Mouse (Mus musculus) midbrain, embryonic 14.5 days (tissue): Measurements from ENCODE around the gene Sdha. TPM values are rescaled to one million over a fixed set of nuclear protein-coding genes. Genes with fewer than 3 reads are reported as not detected.

Source experiments
- ATAC-seq: fragments of 200-750 bp; cut with Nextera tagmentation; 2 replicates; pipeline ENCODE4 v1.8.0; 2017; ENCODE audit warnings: moderate number of reproducible peaks, moderate library complexity; ENCODE audit not compliant: low FRiP score, low TSS enrichment
- DNase-seq: peaks from one replicate; pipeline ENCODE4 v3.0.0-alpha.2; 2015
- H3K27ac ChIP-seq: fragments of 300-500 bp; sonication (generic); replicated peaks from 2 replicates; pipeline ENCODE4 v1.5.1; 2014; ENCODE audit warnings: mild to moderate bottlenecking, low read depth, low read length, moderate library complexity
- H3K27me3 ChIP-seq: fragments of 300-500 bp; sonication (generic); 2 replicates; pipeline ENCODE4 v1.6.1; 2014; ENCODE audit warnings: low read length, control low read depth, mixed read lengths; ENCODE audit not compliant: control insufficient read depth, insufficient read depth
- H3K36me3 ChIP-seq: fragments of 300-500 bp; sonication (generic); 2 replicates; pipeline ENCODE4 v1.6.1; 2014; ENCODE audit warnings: low read length, control low read depth; ENCODE audit not compliant: control insufficient read depth, insufficient read depth
- H3K4me1 ChIP-seq: fragments of 300-500 bp; sonication (generic); 2 replicates; pipeline ENCODE4 v1.6.1; 2014; ENCODE audit warnings: mild to moderate bottlenecking, antibody characterized with exemption, low read length, control low read depth; ENCODE audit not compliant: control insufficient read depth, insufficient read depth
- H3K4me2 ChIP-seq: fragments of 300-500 bp; sonication (generic); 2 replicates; pipeline ENCODE4 v1.6.1; 2014; ENCODE audit warnings: mild to moderate bottlenecking, low read length, moderate library complexity
- H3K4me3 ChIP-seq: fragments of 300-500 bp; sonication (generic); replicated peaks from 2 replicates; pipeline ENCODE4 v1.5.1; 2014; ENCODE audit warnings: low read depth, low read length
- H3K9ac ChIP-seq: fragments of 300-500 bp; sonication (generic); replicated peaks from 2 replicates; pipeline ENCODE4 v1.6.1; 2014; ENCODE audit warnings: mild to moderate bottlenecking, low read length, moderate library complexity
- H3K9me3 ChIP-seq: fragments of 300-500 bp; sonication (generic); 2 replicates; pipeline ENCODE4 v1.6.1; 2016; ENCODE audit warnings: low read length, control low read depth, mixed read lengths; ENCODE audit not compliant: control insufficient read depth
- WGBS: fragments of 180-500 bp; shearing (Covaris S2); extraction: QIAGEN DNeasy Blood & Tissue Kit; methylation state at CpG from one replicate; pipeline ENCODE4 v1.1.7; 2014; 5-methylcytosine and 5-hydroxymethylcytosine counted together
- polyA plus RNA-seq: library from polyadenylated mRNA; unstranded; fragments of >200 nt; fragmentation: Nextera tagmentation; extraction: Ambion mirVana; gene quantifications from 2 replicates; pipeline ENCODE4 v1.2.1, GENCODE M21; 2014

The Sdha gene
- polyA plus RNA-seq, 1 experiment from 2014 or later = 196 TPM

GRCm38 (mm10) chr13:74316386-74316785, 33.7 kb downstream of the Sdha start:
- 41% methylated on average over 4 of the region's 4 CpGs for WGBS
- Histone ChIP-seq H3K4me3 (peak overlapping the region; percentile 84), H3K9me3 (no peaks in the 10 kb centered on the region), H3K9ac (peak overlapping the region; percentile 85), H3K27me3 (no peaks in the 10 kb centered on the region), H3K4me2 (peak overlapping the region; percentile 83), H3K27ac (peak overlapping the region; percentile 61; the same call in 1 of the 2 replicates), H3K36me3 (peaks cover 31% of the 10 kb centered on the region), H3K4me1 (peaks cover 10% of the 10 kb centered on the region)
- no peak for DNase-seq
- ATAC-seq = no peak

DNA sequence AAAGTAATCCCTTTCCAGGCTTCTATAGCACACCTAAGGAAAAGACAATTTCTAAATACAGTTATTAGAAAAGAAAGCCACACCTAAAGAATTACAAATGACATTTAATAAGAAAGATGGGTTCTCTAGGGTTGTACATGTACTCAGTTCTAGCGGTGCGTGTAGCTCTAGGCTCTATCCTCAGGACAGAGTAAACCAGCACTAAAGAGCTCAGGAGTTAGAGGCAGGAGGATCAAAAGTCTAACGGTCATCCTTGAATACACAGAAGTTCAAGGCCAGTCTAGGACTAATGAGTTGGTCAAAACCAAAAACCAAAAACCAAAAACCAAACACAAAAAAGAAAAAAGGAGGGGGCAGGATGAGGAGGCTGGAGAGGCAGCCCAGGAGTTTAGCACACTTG, 35.5 kb downstream of the Sdha start:
- H3K36me3 ChIP-seq = peaks cover 30% of the 10 kb centered on the region
- H3K4me2 ChIP-seq = no peak overlapping the region
- no peak overlapping the region for H3K27ac ChIP-seq
- H3K9me3 ChIP-seq = no peaks in the 10 kb centered on the region
- WGBS = 97% methylated on average over 3 of the region's 3 CpGs
- no peak overlapping the region for H3K9ac ChIP-seq
- no peaks in the 10 kb centered on the region for H3K27me3 ChIP-seq
- ATAC-seq (no peak), DNase-seq (no peak)
- peaks cover 10% of the 10 kb centered on the region for H3K4me1 ChIP-seq
- no peak overlapping the region for H3K4me3 ChIP-seq

DNA sequence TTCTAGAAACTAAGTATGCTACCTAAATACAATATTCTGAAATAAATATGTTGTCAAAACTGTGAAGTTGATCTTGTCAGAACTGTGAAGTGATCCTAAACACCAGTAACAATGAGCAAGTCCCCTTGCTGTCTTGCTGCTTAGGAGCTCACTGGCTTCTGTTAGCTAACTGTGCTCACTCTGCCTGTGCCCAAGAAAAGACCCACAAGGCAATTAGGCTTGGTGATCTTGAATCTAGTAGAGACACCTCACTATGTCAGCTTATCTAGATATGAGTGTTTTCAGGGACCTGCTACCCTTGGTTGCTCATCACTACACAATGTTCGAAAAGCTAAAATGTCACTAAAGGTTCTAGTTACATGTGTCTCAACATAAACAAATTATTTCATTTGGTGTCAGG, 44.3 kb downstream of the Sdha start:
- 100% methylated on average over 1 of the region's 1 CpGs for WGBS
- Histone ChIP-seq H3K27me3 (no peaks in the 10 kb centered on the region), H3K36me3 (peaks cover 85% of the 10 kb centered on the region)

GRCm38 (mm10) chr13:74305380-74305779, 44.7 kb downstream of the Sdha start:
- Histone ChIP-seq H3K9ac (no peak overlapping the region), H3K4me3 (no peak overlapping the region), H3K27ac (no peak overlapping the region), H3K9me3 (no peaks in the 10 kb centered on the region), H3K36me3 (peaks cover 81% of the 10 kb centered on the region), H3K4me1 (no peaks in the 10 kb centered on the region), H3K4me2 (no peak overlapping the region), H3K27me3 (no peaks in the 10 kb centered on the region)
- ATAC-seq = no peak
- WGBS = 82% methylated on average over 6 of the region's 6 CpGs
- DNase-seq = no peak

More for the DNA sequence above, 44.3 kb downstream of the Sdha start:
- Histone ChIP-seq H3K9me3 (no peaks in the 10 kb centered on the region), H3K9ac (no peak overlapping the region), H3K27ac (no peak overlapping the region), H3K4me2 (no peak overlapping the region), H3K4me3 (no peak overlapping the region), H3K4me1 (no peaks in the 10 kb centered on the region)
- DNase-seq = no peak
- no peak for ATAC-seq

DNA sequence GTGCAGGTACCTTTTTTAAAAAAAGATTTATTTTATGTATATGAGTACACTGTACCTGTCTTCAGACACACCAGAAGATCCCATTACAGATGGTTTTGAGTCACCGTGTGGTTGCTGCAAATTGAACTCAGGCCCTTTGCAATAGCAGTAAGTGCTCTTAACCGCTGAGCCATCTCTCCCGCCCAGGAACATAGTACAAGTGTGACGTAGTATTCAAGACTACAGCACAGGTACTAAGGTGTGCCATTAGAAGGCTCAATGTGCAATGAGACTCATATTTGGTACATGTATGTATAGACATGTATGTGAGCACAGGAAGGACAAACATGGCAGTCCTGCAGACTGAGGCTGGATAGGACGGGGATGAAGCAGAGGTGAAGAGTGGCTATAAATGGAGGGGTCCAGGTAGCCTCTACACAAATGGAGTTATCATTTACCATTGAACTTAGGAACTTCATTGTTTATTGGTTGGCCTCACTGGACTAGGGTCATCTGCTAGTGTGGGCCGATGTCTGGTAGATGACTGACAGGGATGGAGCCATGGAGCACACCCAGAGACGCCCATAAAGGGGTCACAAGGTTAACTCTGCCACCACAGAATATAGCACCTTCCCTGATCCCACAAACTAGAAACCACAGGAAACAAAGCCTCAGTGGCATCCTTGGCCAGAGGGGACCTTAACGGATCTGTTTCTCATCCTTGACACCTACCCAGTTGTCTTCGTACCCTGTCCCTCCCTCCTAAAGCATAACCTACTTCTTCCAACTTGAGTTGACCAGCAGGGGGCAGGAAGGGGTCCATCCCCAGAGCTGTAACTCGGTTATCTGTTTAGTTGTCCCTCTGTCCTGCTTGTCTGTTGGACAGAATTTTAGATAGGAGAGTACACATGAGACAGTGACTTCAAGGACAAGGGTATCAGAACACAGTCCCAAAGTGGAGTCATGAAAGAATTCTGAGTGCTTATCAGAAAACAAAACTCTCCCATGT, 47.7 kb downstream of the Sdha start:
- Histone ChIP-seq H3K9me3 (no peaks in the 10 kb centered on the region), H3K4me2 (no peak overlapping the region), H3K9ac (no peak overlapping the region), H3K4me3 (no peak overlapping the region), H3K36me3 (peaks cover 54% of the 10 kb centered on the region), H3K27me3 (no peaks in the 10 kb centered on the region), H3K4me1 (no peaks in the 10 kb centered on the region), H3K27ac (no peak overlapping the region)
- no peak for DNase-seq
- no peak for ATAC-seq
- 91% methylated on average over 10 of the region's 10 CpGs for WGBS

- no peaks in the 10 kb centered on the region for H3K4me1 ChIP-seq
- no peaks in the 10 kb centered on the region for H3K9me3 ChIP-seq
- ATAC-seq = peak; percentile 22; the same call in 1 of the 2 replicates
- no peak overlapping the region for H3K27ac ChIP-seq
- DNase-seq = no peak
- no peak overlapping the region for H3K9ac ChIP-seq
- no peaks in the 10 kb centered on the region for H3K27me3 ChIP-seq
- H3K4me2 ChIP-seq = no peak overlapping the region
- H3K4me3 ChIP-seq = no peak overlapping the region
- H3K36me3 ChIP-seq = peaks cover 47% of the 10 kb centered on the region
- 82% methylated on average over 6 of the region's 6 CpGs for WGBS
Observed at GRCm38 (mm10) chr13:74301607-74301984, 48.5 kb downstream of the Sdha start.

DNA sequence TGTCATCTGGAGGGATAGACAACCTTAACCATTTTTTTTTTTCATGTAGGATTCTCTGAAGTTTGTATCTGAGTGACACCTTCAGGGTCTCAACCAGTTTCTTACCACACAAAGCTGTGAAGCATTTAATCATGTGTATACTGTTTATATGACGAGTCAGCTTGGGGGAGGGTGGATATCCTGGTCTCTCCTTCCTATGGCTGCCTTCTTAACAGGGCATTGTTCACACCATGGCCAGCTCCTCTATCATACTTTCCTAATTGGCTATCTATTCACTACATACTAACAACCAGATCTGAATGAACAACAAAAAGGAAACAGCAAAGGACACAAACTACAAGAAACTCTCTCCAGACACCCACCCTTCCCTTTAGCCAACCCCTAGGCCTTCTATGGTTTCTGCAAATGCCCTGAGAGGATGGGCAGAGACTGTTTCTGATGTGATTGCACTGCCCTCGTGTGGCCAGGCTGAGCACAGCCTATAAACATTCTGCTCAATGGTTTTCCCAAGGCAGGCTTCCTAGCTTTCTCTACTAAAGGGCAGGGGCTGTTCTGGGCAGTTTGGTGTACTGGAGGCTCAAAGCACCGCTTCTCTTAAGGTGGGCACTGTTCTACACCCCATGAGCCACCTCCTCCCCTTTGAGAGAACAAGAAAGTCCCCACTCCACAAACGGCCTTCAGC, 49.0 kb downstream of the Sdha start:
- WGBS = 45% methylated on average over 4 of the region's 4 CpGs
- Histone ChIP-seq H3K4me2 (no peak overlapping the region), H3K9ac (no peak overlapping the region), H3K9me3 (no peaks in the 10 kb centered on the region), H3K4me3 (no peak overlapping the region), H3K36me3 (peaks cover 42% of the 10 kb centered on the region), H3K27me3 (no peaks in the 10 kb centered on the region), H3K4me1 (no peaks in the 10 kb centered on the region), H3K27ac (no peak overlapping the region)
- peak; percentile 88 for DNase-seq
- peak; percentile 68; the same call in 1 of the 2 replicates for ATAC-seq

- Histone ChIP-seq H3K9me3 (no peaks in the 10 kb centered on the region), H3K27me3 (no peaks in the 10 kb centered on the region; the same call in 1 of the 2 replicates), H3K4me2 (no peak overlapping the region), H3K4me3 (no peak overlapping the region), H3K36me3 (no peaks in the 10 kb centered on the region), H3K4me1 (no peaks in the 10 kb centered on the region), H3K27ac (no peak overlapping the region), H3K9ac (no peak overlapping the region)
- no peak for DNase-seq
- no peak for ATAC-seq
- WGBS = 86% methylated on average over 7 of the region's 7 CpGs
Observed at GRCm38 (mm10) chr13:74296376-74296775, 53.7 kb downstream of the Sdha start.
